Mouse (Mus musculus) CH12.LX (cell line): ENCODE measurements around the gene Ank2.

Source experiments
- EP300 ChIP-seq: IDR thresholded peaks from 2 replicates; pipeline ENCODE4 v1.6.1; 2011; ENCODE audit warnings: low read length, improper control_type of control experiment
- GABPA ChIP-seq: IDR thresholded peaks from 2 replicates; pipeline ENCODE4 v1.6.1; 2012; ENCODE audit warnings: low read depth, low read length, improper control_type of control experiment, inconsistent platforms; ENCODE audit not compliant: insufficient replicate concordance
- KAT2A ChIP-seq: IDR thresholded peaks from 2 replicates; pipeline ENCODE4 v1.6.1; 2012; ENCODE audit warnings: low read length, improper control_type of control experiment, inconsistent platforms; ENCODE audit not compliant: insufficient replicate concordance
- MYC ChIP-seq: IDR thresholded peaks from 2 replicates; pipeline ENCODE4 v1.6.1; 2011; ENCODE audit warnings: low read depth, mild to moderate bottlenecking, improper control_type of control experiment, low read length

- TF ChIP-seq GABPA (no peak), MYC (no peak), EP300 (no peak), KAT2A (no peak)
These were observed 112.1 kb downstream of the Ank2 start for GRCm38 (mm10) chr3:127387016-127387517.
